Mouse (Mus musculus): ENCODE data around the gene Tmprss6.

Tmprss6 gene

DNA sequence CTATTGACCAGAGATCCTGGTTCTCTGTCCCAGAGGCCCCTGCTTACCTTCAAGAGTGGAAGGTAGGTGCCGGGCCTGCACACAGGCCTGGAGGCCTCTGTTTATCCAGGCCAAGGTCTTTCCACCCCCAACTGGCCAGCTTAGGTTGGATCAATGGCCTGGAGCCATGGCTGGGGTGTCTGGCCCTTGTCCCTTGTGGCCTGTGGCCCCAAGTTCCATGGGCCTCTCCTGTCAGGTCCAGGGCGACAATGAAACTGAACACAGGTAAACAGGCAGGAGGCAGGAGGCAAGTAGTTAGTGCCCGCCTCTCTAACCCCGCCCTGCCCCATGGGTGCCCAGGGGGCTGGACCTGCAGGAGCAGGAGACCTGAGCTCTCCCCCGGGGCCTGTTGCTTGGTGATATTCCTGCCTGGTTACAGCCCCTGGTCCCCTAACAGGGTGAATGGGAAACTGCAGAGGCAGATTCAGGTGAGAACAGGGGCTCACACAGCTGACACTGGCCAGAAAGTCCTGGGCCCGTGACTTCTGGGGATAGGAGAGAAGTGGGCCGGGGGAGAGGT is at the start of gene Tmprss6:
Gene Tmprss6, minus strand, starts transcription at position 256 of the 559 bp plus-strand sequence.
- in situ Hi-C loops (cut with MboI; ENCODE audit: low pct_unique_long_range_greater_than_20kb in 1 of 2, low sequenced_read_pairs in 2 of 2, unreplicated experiment in 1 of 2): no loop called here

GRCm38 (mm10) chr15:78518221-78518620 is 49.8 kb upstream of the Tmprss6 start:
- in situ Hi-C loops (cut with MboI; ENCODE audit: low pct_unique_long_range_greater_than_20kb in 1 of 2, low sequenced_read_pairs in 2 of 2, unreplicated experiment in 1 of 2): no loop called here

GRCm38 (mm10) chr15:78515759-78516158 is 47.3 kb upstream of the Tmprss6 start:
- in situ Hi-C loops (cut with MboI; ENCODE audit: low pct_unique_long_range_greater_than_20kb in 1 of 2, low sequenced_read_pairs in 2 of 2, unreplicated experiment in 1 of 2): no loop called here

- in situ Hi-C loops (cut with MboI; ENCODE audit: low pct_unique_long_range_greater_than_20kb in 1 of 2, low sequenced_read_pairs in 2 of 2, unreplicated experiment in 1 of 2): no loop called here
Observed at GRCm38 (mm10) chr15:78514393-78515146, 46.1 kb upstream of the Tmprss6 start.

DNA sequence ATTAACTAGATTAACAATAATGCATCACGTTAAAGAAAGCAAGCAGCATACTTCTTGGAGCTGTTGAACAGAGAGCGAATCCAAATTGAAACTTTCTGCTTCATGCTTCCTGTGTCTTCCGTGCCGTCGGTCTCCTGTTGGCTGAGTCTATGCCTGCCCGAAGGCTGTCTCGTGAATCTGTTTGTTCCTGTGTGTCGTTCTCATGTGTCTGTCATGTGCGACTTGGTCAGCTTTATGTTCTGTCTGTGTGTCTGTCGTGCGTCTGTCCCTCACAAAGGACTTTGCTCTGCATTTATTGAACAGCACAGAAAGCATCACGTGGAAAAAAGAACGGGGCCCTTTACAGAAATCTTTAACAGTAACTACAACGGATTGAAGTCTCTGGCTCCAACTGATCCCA is 44.6 kb upstream of the Tmprss6 start:
- in situ Hi-C loops (cut with MboI; ENCODE audit: low pct_unique_long_range_greater_than_20kb in 1 of 2, low sequenced_read_pairs in 2 of 2, unreplicated experiment in 1 of 2): no loop called here

GRCm38 (mm10) chr15:78511951-78512350 is 43.5 kb upstream of the Tmprss6 start:
- in situ Hi-C loops (cut with MboI; ENCODE audit: low pct_unique_long_range_greater_than_20kb in 1 of 2, low sequenced_read_pairs in 2 of 2, unreplicated experiment in 1 of 2): no loop called here

- in situ Hi-C loops (cut with MboI; ENCODE audit: low pct_unique_long_range_greater_than_20kb in 1 of 2, low sequenced_read_pairs in 2 of 2, unreplicated experiment in 1 of 2): no loop called here
Observed at GRCm38 (mm10) chr15:78510736-78511135, 42.3 kb upstream of the Tmprss6 start.

DNA sequence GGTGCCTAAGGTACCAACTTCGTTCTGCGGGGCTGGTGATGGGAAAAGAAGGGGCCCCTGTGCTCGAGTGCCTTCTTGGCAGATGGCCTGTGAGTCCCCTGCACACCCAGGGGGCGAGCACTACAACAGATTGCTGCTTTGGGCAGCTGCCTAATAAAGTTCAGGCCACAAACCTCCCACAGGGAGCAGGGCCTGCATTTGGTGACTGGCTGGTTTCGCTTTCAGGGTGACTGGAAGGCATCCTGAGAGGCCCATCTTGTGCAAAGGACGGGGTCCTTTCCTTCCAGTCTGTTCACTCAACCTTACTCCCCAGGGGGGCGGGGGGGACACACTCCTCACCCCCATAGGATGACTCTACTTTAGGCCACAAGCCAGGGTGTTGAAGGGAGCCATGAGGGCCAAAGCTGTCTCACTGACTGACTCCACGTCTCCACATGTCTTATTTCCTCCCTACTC is 41.7 kb upstream of the Tmprss6 start:
- in situ Hi-C loops (cut with MboI; ENCODE audit: low pct_unique_long_range_greater_than_20kb in 1 of 2, low sequenced_read_pairs in 2 of 2, unreplicated experiment in 1 of 2): no loop called here

- in situ Hi-C loops (cut with MboI; ENCODE audit: low pct_unique_long_range_greater_than_20kb in 1 of 2, low sequenced_read_pairs in 2 of 2, unreplicated experiment in 1 of 2): no loop called here
Observed at GRCm38 (mm10) chr15:78509297-78509899, 41.0 kb upstream of the Tmprss6 start.

DNA sequence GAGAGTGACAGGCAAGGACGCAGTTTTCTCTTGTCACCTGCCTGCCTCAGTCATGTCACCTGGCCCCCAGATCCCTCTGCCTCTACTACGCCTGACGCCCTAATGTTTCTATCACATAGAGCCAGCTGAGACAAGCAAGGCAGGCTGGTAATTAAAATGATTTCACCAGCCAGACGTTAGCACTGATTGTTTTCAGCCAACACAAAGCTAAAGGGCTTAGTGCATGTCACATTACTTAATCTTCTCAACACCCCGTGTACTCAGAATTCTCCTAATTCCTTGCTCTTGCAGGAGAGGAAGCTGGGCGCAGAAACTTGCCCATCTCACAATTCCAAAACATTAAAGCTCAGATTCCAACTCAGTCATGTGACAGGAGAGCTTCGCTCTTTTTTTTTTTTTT is 40.0 kb upstream of the Tmprss6 start:
- in situ Hi-C loops (cut with MboI; ENCODE audit: low pct_unique_long_range_greater_than_20kb in 1 of 2, low sequenced_read_pairs in 2 of 2, unreplicated experiment in 1 of 2): no loop called here

DNA sequence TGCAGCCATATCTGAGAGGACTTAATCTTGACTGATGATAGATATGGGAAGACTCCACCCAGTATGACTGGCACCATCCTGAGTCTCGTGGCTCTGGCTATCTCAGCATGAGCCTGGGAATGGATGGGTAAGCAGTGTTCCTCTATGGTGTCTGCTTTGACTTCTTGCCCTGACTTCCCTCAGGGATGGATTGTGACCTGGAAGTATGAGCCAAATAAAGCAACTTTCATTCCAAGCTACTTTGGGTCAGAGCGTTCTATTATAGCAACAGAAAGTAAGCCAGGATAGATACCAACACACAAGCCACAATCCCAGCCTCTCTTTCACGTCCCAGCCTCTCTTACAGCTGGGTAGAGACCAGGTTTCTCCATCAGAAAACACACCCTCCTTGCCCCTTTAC is 37.1 kb upstream of the Tmprss6 start:
- in situ Hi-C loops (cut with MboI; ENCODE audit: low pct_unique_long_range_greater_than_20kb in 1 of 2, low sequenced_read_pairs in 2 of 2, unreplicated experiment in 1 of 2): no loop called here

- in situ Hi-C loops (cut with MboI; ENCODE audit: low pct_unique_long_range_greater_than_20kb in 1 of 2, low sequenced_read_pairs in 2 of 2, unreplicated experiment in 1 of 2): no loop called here
Observed at GRCm38 (mm10) chr15:78504816-78505215, 36.4 kb upstream of the Tmprss6 start.

- in situ Hi-C loops (cut with MboI; ENCODE audit: low pct_unique_long_range_greater_than_20kb in 1 of 2, low sequenced_read_pairs in 2 of 2, unreplicated experiment in 1 of 2): no loop called here
Observed at GRCm38 (mm10) chr15:78504013-78504412, 35.6 kb upstream of the Tmprss6 start.

DNA sequence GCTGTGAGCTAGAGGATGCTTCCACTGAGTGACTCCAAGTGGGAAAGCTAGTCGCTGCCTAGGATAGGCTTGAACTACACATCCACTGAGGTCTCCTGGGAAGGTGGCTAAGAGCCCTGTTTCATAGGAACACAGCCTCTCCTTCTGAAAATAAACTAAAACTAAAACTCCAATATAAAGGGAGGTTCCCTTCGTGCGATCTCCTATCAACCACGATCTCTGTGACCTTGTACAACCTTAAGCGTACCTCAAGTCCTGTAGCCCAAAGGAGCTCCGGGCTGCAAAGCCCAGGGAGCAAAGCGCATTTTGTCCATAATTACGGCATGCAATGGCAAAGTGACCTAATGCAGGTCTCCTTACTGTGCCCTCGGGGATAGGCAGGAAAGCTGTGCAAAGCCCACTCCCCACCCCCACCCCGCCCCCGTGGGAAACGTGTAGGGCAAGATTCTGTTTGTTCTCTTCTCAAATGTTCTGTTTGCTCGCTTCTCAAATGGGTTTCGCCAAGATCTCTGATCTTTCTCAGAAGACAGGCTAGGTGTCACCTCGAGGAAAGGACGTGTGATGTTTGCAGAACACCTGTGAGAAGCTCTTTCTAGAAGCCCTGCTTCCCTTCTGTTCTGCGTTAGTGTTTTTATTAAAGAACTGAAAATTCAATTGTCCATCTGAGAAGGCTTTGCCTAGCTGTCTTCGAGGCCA is 34.2 kb upstream of the Tmprss6 start:
- in situ Hi-C loops (cut with MboI; ENCODE audit: low pct_unique_long_range_greater_than_20kb in 1 of 2, low sequenced_read_pairs in 2 of 2, unreplicated experiment in 1 of 2): no loop called here

GRCm38 (mm10) chr15:78494968-78495406 is 26.6 kb upstream of the Tmprss6 start, which contains the start of gene Il2rb:
Gene Il2rb (minus strand): TSS chr15:78495271.
- in situ Hi-C loops (cut with MboI; ENCODE audit: low pct_unique_long_range_greater_than_20kb in 1 of 2, low sequenced_read_pairs in 2 of 2, unreplicated experiment in 1 of 2): no loop called here

- in situ Hi-C loops (cut with MboI; ENCODE audit: low pct_unique_long_range_greater_than_20kb in 1 of 2, low sequenced_read_pairs in 2 of 2, unreplicated experiment in 1 of 2): no loop called here
Observed at GRCm38 (mm10) chr15:78493401-78494010, 25.1 kb upstream of the Tmprss6 start.

DNA sequence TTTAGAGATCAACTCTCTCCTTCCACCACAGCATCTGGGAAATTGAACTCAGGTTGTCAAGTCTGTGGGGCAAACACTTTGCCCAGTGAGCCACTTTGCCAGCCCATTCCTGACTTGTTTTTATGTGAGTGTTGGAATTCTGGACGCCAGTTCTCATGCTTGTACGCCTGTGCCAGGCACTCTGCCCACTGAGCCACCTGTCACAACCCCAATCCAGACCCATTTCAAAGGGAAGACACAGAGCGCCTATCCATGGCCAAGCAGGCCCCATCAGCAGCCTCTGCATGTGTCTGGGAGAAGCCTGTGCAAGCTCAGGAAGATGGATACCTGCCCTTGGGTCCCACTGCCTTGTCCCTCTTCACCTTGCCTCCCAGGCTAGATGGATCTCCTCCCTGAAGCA is 22.9 kb upstream of the Tmprss6 start:
- in situ Hi-C loops (cut with MboI; ENCODE audit: low pct_unique_long_range_greater_than_20kb in 1 of 2, low sequenced_read_pairs in 2 of 2, unreplicated experiment in 1 of 2): no loop called here

DNA sequence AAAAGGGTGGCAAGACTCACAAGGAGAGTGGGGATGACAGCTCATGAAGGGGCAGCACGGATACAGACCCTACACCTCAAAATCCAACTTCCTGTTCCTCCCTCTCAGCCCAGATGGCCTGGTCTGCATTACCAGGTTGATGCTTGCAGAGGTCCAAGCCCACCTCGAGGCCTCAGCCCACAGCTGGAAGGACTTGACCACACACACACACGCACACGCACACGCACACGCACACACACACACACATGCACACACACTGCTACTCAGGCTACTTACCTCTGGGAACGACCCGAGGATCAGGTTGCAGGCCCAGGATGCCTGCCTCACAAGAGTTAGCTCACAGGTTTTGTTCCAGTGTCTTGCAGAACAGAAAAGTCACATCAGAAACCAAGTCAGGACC is 21.5 kb upstream of the Tmprss6 start:
- in situ Hi-C loops (cut with MboI; ENCODE audit: low pct_unique_long_range_greater_than_20kb in 1 of 2, low sequenced_read_pairs in 2 of 2, unreplicated experiment in 1 of 2): no loop called here

- in situ Hi-C loops (cut with MboI; ENCODE audit: low pct_unique_long_range_greater_than_20kb in 1 of 2, low sequenced_read_pairs in 2 of 2, unreplicated experiment in 1 of 2): no loop called here
Observed at GRCm38 (mm10) chr15:78489248-78489647, 20.8 kb upstream of the Tmprss6 start.

Data from mouse embryonic stem cell (cell line).